Mouse (Mus musculus): ENCODE results near the gene Fam196b.
A peak's percentile ranks its signal among the peaks of the same experiment; 100 is the strongest.

Gene Fam196b

DNA sequence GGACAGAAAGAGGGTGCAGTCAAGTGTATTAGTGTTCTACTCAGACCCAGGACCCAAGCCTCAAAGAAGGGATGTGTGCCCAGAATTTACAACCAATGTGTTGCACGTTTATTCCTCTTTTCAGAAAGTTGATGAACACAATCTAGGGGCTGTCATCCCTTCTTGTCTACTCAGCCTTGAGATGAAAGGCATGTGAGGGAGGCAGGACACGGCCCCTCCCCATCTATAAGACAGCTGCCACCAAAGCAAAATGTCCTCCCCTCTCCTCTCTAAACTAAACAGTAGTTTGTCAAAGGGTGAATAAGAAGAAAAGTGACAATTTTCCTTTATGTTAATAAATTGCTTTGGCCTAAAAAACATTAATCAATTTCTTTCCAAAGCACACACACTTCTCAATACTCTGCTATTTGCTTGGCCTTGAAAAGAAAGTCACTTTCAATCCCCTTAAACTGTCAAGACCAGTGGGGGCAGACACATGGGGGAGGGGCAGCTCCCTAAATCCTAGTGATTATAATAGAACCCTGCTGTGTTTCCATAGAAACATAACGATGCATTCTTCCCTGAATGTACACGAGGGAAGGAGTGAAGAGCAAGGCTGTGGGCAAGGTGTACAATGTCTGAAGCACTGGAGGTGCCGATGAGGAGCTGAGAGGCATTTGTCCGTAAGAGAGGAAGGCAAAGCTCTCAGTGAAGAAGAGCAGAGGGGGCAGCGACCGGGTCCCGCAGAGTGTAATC lies 101.4 kb downstream of the Fam196b start:
- DNase-seq, result no peak

DNA sequence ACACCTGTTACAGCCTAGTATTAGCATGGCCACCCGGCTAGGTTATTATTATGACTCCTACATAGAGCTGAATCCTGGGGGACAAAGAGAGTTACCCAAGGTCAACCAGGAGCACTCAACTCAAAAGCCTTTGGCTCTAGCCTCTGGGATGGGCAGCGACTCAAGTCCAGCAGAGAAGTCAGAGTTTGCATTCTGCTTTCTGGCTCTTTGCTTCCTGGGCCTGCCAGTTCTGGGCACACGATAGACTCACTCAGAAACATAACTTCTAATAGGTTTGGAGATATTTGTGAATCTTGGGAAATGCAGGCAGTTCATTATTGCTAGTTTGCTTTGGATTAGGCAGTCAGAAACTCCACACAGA lies 102.0 kb downstream of the Fam196b start:
- no peak for DNase-seq

DNA sequence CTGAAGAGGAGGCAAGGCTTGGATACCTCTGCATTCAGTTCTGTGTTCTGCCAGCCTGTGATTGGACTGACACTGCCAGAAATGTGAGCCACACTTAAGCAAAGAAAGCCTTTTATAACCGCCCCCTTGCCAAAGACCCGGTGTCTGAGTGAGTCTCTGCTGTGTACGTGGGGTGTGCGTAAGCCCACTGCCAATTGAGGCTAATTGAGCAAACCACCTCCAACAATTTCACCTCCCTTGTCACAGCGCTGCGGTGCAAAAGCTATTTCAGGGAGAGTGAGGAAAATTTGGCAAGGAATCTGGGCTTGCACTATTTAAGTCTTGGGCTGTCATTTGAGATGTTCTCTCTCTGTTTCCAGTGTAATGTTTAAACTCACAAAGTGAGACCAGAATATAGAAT lies 106.4 kb downstream of the Fam196b start:
- no peak for DNase-seq

DNA sequence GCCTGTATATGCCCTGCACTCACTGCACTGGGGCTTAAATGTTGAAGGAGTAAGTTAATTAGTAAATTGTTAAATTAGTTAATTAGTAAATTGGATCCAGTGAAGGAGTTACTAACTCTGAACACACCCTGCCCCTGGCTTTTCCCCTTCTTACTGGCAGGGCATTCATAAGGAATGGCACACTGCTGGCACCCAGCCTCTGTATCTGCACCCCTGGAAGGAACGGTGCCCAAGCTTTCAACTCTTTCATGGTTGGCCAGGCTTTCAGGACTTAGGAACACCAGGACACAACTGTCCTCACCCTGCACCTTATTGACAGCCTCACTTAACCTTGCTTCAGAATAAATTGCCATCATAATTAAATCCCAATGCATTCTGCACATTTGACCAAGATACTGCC lies 109.9 kb downstream of the Fam196b start:
- peak; percentile 36 for DNase-seq

DNA sequence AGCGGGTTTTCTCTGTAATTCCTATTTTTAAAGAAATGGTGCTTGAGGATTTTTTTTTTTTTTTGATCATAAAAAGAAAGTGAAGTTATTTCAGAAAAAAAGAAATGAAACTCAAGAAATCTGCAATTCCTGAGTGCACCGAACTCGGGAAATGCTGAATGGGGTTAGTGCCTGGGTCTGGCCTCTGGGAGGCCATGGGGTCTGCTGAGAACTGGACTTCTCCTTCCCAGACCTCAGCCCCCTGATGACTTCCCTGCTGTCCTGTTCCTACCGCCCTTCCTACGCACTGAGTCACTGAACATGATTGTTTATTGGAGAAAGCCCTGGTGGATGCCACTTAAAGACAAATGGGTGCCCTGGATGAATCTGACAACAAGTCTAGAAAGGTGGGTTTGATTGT lies 112.6 kb downstream of the Fam196b start:
- no peak for DNase-seq

GRCm38 (mm10) chr11:34430940-34431339 lies 116.3 kb downstream of the Fam196b start:
- no peak for DNase-seq

DNA sequence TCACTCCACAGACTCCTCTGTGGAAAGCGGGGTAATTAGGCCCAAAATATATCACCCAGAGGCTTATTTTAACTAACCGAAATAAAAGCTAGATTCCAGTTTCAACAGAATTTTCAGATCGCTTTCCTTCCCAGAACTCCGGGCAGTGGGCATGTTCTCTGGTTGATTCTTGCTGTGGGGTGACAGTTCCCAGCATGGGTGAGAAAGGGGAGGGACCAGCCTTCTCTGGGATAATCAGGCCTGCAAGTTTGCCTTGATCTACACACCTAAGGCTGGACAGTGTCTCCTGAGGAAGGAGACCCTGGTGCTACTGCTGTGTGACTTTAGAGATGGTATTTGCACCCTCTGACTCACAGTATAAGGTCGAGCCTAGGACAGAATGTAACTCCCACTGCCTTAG lies 116.7 kb downstream of the Fam196b start:
- DNase-seq, result no peak

- DNase-seq, result no peak
Measured at GRCm38 (mm10) chr11:34431978-34432377, 117.4 kb downstream of the Fam196b start.

- DNase-seq, result no peak
Measured at GRCm38 (mm10) chr11:34437446-34437845, 122.8 kb downstream of the Fam196b start.

GRCm38 (mm10) chr11:34438429-34438828 lies 123.8 kb downstream of the Fam196b start:
- DNase-seq, result no peak

- DNase-seq, result no peak
Measured at GRCm38 (mm10) chr11:34447891-34448290, 133.3 kb downstream of the Fam196b start.

DNA sequence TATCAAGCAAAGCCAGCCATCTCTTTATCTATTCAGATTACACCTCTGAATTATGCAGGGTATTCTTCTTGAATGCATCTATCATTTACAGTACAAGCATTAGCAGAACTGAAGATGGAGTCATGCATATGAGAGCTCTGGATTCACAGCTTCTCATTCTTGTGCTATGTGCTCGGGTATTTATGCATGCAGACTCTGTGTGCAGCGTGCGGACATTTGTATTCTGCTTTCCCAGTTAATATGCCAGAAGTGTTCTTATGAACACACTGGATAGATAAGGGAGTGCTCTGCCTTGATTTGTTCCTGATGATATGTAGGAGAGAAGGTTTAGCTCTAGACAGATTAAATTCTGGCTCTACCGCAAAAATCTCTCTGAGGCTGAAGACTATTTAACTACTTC lies 135.3 kb downstream of the Fam196b start:
- DNase-seq, result no peak

DNA sequence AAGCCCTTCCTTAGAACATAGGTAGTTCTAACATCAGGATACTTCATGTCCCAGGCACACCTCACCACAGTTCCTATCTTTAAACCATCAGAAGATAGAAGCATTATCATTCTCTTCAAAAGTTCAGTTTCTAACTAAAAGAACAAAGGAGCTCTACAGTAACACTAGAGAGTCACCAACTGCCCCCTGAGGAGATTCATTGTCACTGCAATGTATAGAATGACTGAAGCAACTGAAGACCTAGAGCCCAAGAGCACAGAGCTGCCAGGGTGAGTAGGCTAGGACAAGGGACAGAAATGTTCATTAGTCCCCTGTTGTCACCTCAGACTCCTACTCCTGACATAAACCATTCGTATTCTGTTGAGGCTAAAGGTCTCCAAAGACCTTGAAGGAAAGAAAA lies 152.4 kb downstream of the Fam196b start:
- no peak for DNase-seq

GRCm38 (mm10) chr11:34468571-34468970 lies 153.9 kb downstream of the Fam196b start:
- peak; percentile 22 for DNase-seq

GRCm38 (mm10) chr11:34469792-34470191 lies 155.2 kb downstream of the Fam196b start:
- peak; percentile 44 for DNase-seq
